Mouse (Mus musculus) v-Abl transformed pro-B cells (cell line): ENCODE data around the gene Ube2d1.

Experiments
- in situ Hi-C, 2 experiments: fragments of 400-800 bp; cut with MboI; formaldehyde crosslinking; loops; one replicate each; pipeline ENCODE4 v1.15.1; 2025; ENCODE audit not compliant: unreplicated experiment in 2 of 2

Ube2d1 gene

DNA sequence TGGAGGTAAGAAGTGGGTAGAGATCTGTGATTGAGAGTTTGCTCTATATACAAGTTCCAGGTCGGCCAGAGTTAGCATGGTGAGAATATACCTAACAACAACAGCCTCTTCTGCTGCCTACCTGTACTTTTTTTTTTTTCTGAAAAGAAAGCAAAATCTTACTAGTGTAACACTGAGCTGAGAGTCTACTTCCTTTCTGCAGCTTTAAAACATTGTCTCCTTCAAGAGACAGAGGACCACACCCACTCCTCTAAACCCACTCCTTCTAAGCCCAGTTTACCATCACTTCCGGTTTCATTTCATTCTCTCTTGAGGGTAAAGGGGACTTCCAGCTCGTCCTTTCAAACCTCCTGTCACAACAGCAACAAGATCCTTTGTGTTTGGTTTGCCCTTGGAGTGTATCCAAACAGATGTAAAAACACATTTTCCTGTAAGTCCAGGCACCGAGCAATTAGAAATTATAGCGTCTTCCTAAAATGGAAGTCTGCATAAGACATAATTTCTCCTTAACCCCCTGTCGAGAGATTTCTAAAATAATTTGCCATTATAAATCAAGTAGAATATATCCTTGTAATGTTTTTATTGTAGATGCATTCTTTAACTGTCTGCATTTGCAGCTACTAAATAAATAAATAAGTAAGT is 45.5 kb downstream of the Ube2d1 start:
- in situ Hi-C loops: loop anchor here (5.0 to 25.0 kb wide), 4 partner anchors 55 to 1877 kb away; partner anchors contain the start of gene Cdk1 (in 1 of the 2)

DNA sequence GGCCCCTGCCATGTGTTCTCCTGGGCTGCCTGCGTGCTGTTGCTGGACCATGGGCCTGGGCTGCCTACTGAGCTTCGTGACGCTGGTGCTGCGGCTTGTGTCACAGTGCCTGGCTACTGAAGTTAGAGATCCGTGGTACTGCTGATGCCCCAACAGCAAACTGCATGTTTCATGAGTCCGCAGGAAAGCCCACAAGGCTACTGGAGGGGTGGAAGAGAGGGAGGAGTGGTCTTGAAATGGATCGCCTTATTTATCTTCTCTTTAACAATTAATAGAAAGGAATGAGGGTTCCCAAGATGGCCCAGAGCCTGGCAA is 46.9 kb downstream of the Ube2d1 start, which contains the start of gene Tfam:
TSS of gene Tfam (minus strand) at position 41 of the 315 bp plus-strand sequence.
- in situ Hi-C loops: loop anchor here (5.0 to 25.0 kb wide), 4 partner anchors 57 to 1876 kb away; partner anchors contain the start of gene Cdk1 (in 1 of the 2)

DNA sequence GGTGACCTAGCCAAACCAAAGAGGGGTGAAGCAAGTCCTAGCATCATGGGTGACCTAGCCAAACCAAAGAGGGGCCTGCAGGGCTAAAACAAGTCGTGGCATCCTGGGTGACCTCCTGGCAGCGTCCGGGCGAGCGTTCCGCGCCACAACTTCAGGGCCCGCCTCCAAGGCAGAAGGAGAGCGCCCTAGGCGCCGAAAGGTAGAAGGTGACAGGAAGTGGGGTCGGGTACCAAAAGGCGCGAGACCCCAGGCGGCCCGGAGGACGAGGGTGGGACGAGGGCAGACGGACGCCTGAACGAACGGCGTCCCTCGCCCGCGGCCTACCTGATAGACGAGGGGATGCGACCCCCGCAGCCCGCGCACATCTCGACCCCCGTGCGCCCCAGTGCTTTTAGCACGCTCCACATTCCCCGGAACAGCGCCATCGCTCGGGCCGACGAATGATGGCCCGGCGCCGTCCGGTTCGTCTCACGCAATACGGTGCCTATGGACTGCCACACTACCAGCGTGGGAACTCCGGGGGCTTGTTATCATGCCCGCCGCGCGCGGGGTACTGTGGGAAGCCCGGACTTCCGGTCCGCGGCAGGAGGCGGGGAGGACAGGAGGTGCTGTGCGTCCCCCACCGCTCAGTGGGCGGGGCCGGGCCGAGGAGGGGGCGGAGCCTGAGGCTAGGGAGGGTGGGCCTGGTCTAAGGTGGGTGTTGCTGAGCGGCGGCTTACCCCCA is 47.4 kb downstream of the Ube2d1 start:
- in situ Hi-C loops: loop anchor here (5.0 to 25.0 kb wide), 4 partner anchors 57 to 1875 kb away; partner anchors contain the start of gene Cdk1 (in 1 of the 2)

DNA sequence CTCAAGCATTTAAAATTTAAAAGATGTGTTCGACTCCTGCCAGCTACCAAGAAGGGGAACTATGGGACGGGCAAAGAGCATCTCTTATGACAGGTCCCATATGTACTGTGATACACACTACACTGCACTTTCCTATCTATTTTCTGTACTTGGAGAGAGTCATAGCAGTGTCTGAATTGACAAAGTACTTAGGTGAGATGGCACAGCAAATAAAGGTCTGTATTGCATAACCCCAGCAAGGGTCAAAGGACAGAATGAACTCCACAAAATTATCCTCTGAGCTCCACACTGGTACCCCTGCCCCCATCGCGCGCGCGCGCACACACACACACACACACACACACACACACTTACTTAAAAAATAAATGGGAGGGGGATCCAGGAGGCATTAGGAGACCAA is 51.0 kb downstream of the Ube2d1 start:
- in situ Hi-C loops: loop anchor here (10.0 to 25.0 kb wide), 3 partner anchors 61 to 1872 kb away; partner anchors contain the start of gene Cdk1 (in 1 of the 2)

GRCm38 (mm10) chr10:71225894-71226293 is 59.2 kb downstream of the Ube2d1 start:
- in situ Hi-C loops: loop anchor here (10.0 to 25.0 kb wide), 3 partner anchors 161 to 1864 kb away; partner anchors contain the start of gene Cdk1 (in 1 of the 2)

GRCm38 (mm10) chr10:71223101-71223500 is 62.0 kb downstream of the Ube2d1 start:
- in situ Hi-C loops: loop anchor here (10.0 to 25.0 kb wide), 4 partner anchors 1028 to 1861 kb away; partner anchors contain the start of gene Cdk1 (in 1 of the 2)

DNA sequence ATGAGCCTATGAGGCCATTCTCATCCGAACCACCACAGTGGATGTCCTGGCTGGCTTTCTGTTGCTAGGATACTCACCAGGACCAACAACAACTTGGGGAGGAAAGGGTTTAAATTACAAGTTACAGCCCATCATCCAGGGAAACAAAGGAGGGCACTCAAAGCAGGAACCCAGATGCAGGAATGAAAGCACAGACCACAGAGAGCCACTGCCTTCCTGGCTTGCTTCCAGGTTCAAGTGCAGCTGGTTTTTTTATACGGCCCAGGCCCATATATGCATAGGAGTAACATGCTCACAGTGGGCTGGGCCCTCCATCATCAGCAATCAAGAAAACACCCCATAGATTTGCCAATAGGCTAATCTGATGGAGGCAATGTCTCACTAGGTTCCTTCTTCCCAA is 62.4 kb downstream of the Ube2d1 start:
- in situ Hi-C loops: loop anchor here (10.0 to 25.0 kb wide), 4 partner anchors 1028 to 1860 kb away; partner anchors contain the start of gene Cdk1 (in 1 of the 2)

- in situ Hi-C loops: loop anchor here (5.0 to 25.0 kb wide), 9 partner anchors 254 to 1856 kb away; partner anchors contain the start of gene Cdk1 (in 1 of the 2)
These were observed 66.7 kb downstream of the Ube2d1 start for GRCm38 (mm10) chr10:71218228-71218892.

DNA sequence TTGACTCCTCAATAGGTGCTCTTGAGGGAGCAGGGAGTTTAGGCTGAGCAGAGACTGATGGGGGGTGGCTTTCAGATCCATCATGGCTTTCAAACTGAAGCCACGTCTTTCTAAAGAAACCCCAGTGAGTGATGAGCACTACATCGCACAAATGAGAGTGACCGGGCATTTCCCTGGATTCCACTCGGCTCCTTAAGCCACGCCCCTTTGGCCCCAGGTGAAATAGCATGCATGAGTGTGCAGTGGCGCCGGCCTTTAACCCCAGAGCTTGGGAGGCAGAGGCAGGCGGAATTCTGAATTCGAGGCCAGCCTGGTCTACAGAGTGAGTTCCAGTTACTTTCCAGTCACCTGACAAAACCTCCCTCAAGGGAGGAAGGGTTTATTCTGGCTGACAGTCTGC is 69.1 kb downstream of the Ube2d1 start:
- in situ Hi-C loops: loop anchor here (5.0 to 25.0 kb wide), 9 partner anchors 251 to 1854 kb away; partner anchors contain the start of gene Cdk1 (in 1 of the 2)
